Mouse (Mus musculus) small intestine, adult 2 months (tissue): ENCODE measurements at regions not wholly inside any gene's neighbourhood (a gene's known extent, or its start where the extent isn't known, plus 50 kb on each side); places are given as distances from the start of the nearest gene placed in this dataset.

ENCODE experiments used
- H3K27ac ChIP-seq: fragments of 200-500 bp; 2 replicates; pipeline ENCODE4 v1.5.1; 2012; ENCODE audit warnings: low read depth, low read length, control low read depth, inconsistent platforms; ENCODE audit not compliant: insufficient read depth
- H3K27me3 ChIP-seq: fragments of 200-500 bp; 2 replicates; pipeline ENCODE4 v1.6.1; 2012; ENCODE audit warnings: mild to moderate bottlenecking, moderate library complexity, low read length, inconsistent platforms; ENCODE audit not compliant: control insufficient read depth, insufficient read depth
- H3K36me3 ChIP-seq: fragments of 200-500 bp; 2 replicates; pipeline ENCODE4 v1.6.1; 2012; ENCODE audit warnings: mild to moderate bottlenecking, low read length, control low read depth, inconsistent platforms; ENCODE audit not compliant: control insufficient read depth, insufficient read depth
- H3K4me1 ChIP-seq: fragments of 200-500 bp; 2 replicates; pipeline ENCODE4 v1.6.1; 2012; ENCODE audit warnings: low read length, inconsistent platforms, mixed read lengths; ENCODE audit not compliant: control insufficient read depth, insufficient read depth, insufficient read length
- H3K4me3 ChIP-seq: fragments of 200-500 bp; 2 replicates; pipeline ENCODE4 v1.5.1; 2012; ENCODE audit warnings: low read depth, mild to moderate bottlenecking, control low read depth, inconsistent platforms, low read length, moderate library complexity
- CTCF ChIP-seq: fragments of 200-500 bp; IDR thresholded peaks from 2 replicates; pipeline ENCODE4 v1.5.1; 2012; ENCODE audit warnings: low read depth, mild to moderate bottlenecking, control low read depth, inconsistent platforms, low read length, moderate library complexity, mixed read lengths; ENCODE audit not compliant: insufficient replicate concordance, insufficient read length; ENCODE audit errors: extremely low read depth
- POLR2A ChIP-seq: fragments of 200-500 bp; IDR thresholded peaks from 2 replicates; pipeline ENCODE4 v1.6.1; 2012; ENCODE audit warnings: low read depth, mild to moderate bottlenecking, control low read depth, inconsistent platforms, low read length, moderate library complexity
- WGBS: fragments of 180-500 bp; shearing (Covaris S2); methylation state at CpG from one replicate; pipeline ENCODE4 v1.1.7; 2018; 5-methylcytosine and 5-hydroxymethylcytosine counted together

DNA sequence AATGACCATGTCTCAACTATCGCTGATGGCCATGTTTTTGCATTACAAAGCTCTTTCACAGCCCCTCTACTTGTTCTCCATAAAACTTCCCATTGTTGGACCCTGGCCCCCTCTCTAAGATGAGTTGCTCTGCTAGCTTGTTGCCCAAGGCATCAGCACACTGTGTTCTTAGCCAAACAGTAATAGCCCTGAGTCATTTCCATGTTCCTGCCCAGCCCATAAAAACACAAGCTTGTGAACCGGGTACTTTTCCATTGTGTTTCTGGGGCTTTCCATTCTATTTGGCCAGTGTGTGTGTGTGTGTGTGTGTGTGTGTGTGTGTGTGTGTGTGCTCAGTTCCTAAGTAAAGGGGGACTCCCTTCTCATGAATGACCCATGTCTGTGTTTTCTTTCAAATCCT lies 248.2 kb downstream of the Mat2b start:
- TF ChIP-seq CTCF, result no peak
- TF ChIP-seq POLR2A, result no peak
- H3K36me3 ChIP-seq, result no peaks in the 10 kb centered on the region
- H3K27me3 ChIP-seq, result no peaks in the 10 kb centered on the region
- H3K27ac ChIP-seq, result no peak overlapping the region
- no peaks in the 10 kb centered on the region for H3K4me1 ChIP-seq
- WGBS, result 57% methylated on average over 2 of the region's 2 CpGs
- no peak overlapping the region for H3K4me3 ChIP-seq

DNA sequence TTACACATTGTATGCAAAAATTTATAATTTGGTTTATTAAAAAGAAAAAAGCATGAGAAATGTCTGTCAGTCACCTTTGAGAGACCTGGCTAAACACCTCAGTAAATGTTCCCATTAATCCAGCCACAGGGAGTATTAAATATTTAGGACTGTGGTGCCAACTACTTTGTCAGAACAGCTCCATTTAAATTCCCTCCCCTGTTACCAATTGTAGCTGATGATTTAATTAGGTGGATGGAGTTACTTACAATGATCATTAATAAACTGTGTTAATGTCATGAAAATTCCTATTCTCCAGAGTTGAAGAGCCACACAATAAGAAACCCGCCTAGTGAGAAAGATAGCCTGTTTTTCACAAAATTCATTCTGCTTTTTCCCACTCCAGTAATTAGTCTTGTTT lies 261.0 kb downstream of the Mat2b start:
- H3K4me3 ChIP-seq, result no peak overlapping the region
- TF ChIP-seq CTCF (no peak), POLR2A (no peak)
- 87% methylated on average over 1 of the region's 1 CpGs for WGBS

DNA sequence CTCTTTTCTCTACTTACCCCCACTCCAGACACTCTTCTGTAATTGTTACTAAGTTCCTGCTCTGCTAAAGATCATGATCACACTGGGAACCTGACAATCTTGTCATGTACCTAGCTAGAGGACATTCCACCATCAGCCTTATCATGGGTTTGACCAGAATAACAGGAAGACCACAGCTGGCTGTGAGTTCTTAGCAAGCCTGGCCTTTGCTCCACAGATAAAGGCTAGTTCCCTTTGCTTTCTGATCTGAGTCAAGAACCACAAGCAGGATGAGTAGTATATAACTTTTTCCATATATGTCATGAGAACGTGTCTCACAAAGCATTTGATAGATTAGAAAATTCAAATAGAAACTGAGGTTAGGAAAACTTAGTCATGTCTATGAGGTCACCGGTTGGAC lies 266.1 kb downstream of the Mat2b start:
- Histone ChIP-seq H3K36me3 (no peaks in the 10 kb centered on the region), H3K27ac (no peak overlapping the region), H3K4me1 (peaks cover 4% of the 10 kb centered on the region; the same call in 1 of the 2 replicates), H3K4me3 (no peak overlapping the region), H3K27me3 (no peaks in the 10 kb centered on the region)
- TF ChIP-seq CTCF, result no peak
- TF ChIP-seq POLR2A, result no peak
- 70% methylated on average over 2 of the region's 2 CpGs for WGBS

More for the DNA sequence above, 261.0 kb downstream of the Mat2b start:
- H3K4me1 ChIP-seq, result peaks cover 4% of the 10 kb centered on the region; the same call in 1 of the 2 replicates
- no peaks in the 10 kb centered on the region for H3K36me3 ChIP-seq
- no peak overlapping the region for H3K27ac ChIP-seq
- H3K27me3 ChIP-seq, result no peaks in the 10 kb centered on the region

DNA sequence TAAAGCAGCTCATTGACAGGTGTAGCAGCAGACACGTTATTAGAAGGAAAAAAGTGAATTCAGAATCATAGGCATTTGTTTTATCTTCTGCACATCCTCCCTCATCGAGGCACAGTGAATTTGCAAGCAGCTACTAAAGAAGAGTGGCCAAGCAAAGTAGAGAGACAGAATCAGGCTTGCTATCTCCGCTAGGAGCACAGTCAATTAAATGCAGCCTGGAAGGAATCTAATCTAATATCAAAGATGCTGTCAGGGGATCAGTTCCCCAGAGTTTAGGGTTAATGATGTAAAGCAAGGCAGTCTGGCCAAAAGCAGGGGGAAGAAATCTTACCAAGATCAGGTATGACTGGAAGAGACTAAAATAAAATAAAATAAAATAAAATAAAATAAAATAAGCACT lies 270.7 kb downstream of the Mat2b start:
- no peaks in the 10 kb centered on the region for H3K36me3 ChIP-seq
- H3K27me3 ChIP-seq, result no peaks in the 10 kb centered on the region
- H3K4me3 ChIP-seq, result no peak overlapping the region
- H3K27ac ChIP-seq, result no peak overlapping the region
- 81% methylated on average over 3 of the region's 3 CpGs for WGBS
- peaks cover under 1% of the 10 kb centered on the region; the same call in 1 of the 2 replicates for H3K4me1 ChIP-seq
- no peak for TF ChIP-seq POLR2A
- TF ChIP-seq CTCF, result no peak

DNA sequence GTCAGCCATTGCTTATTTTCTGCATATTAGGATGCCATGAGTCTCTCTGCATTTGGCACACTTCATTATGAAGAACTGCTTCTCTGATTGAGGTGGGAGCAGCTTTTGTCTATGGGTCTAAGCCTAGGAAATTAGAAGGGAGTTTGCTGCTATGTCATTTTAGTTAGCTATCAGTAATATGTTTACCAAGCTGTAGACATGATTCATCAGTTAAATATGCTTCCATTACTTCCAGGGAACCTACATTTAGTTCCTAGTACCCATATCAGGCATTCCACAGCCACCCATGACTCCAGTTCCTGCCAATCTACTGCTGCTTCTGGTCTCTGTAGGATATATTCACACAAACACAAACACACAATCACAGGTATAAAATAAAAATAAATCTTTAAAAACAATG lies 287.4 kb downstream of the Mat2b start:
- H3K4me1 ChIP-seq, result no peaks in the 10 kb centered on the region
- H3K4me3 ChIP-seq, result no peak overlapping the region
- H3K36me3 ChIP-seq, result no peaks in the 10 kb centered on the region
- TF ChIP-seq CTCF (no peak), POLR2A (no peak)
- no peaks in the 10 kb centered on the region for H3K27me3 ChIP-seq
- H3K27ac ChIP-seq, result no peak overlapping the region

DNA sequence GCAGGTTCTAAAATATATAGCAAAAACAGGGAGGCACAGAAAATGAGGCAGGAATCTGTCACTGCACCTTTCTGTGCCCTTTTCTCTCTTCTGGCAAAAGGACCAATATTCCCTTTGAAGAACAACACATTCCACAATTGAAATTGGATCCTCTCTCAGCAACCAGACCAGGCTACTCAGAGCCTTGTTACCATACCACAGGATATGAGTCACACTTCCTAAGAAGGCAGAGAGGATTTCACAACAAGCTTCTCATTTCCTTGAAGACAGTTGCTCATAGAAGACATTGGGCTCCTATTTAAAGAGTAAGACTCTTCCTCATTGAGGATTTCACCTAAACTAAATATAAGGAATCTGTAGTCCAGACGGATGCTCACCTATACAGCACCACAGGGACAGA lies 292.8 kb downstream of the Mat2b start:
- H3K27me3 ChIP-seq, result no peaks in the 10 kb centered on the region
- WGBS, result 59% methylated on average over 1 of the region's 1 CpGs
- H3K36me3 ChIP-seq, result no peaks in the 10 kb centered on the region
- H3K4me3 ChIP-seq, result no peak overlapping the region
- H3K27ac ChIP-seq, result no peak overlapping the region
- TF ChIP-seq CTCF (no peak), POLR2A (no peak)
- H3K4me1 ChIP-seq, result no peaks in the 10 kb centered on the region

DNA sequence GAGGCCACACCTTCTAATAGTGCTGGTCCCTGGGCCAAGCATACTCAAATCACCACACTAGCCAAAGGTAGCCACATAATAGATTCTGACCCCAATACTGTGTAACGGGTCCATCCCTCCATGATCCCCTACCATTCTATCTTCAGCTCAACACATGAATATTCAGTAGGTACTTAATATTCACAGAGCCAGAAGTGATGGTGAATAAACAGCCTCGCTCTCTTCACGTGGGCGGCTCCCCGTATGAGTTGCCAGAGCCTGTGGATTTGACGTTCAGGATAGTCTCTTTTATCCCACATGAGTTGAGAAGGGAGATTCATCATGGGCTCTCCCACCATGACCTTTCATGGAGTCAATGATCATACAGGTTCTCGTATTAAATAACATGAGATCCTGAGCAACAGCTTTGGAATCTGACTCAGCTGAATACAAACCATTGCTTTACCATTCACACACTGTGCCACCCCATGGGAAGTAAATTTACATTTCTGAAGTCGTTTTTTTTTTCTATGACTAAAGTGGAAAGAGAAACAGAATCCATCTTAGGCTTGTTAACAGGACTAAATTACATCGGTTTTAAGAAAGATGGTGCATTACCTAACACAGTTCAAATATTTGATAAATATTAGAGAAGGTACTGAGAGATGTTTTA lies 297.4 kb downstream of the Mat2b start:
- Histone ChIP-seq H3K36me3 (no peaks in the 10 kb centered on the region), H3K4me3 (no peak overlapping the region), H3K27ac (no peak overlapping the region), H3K27me3 (no peaks in the 10 kb centered on the region), H3K4me1 (no peaks in the 10 kb centered on the region)
- WGBS, result 87% methylated on average over 9 of the region's 9 CpGs
- TF ChIP-seq POLR2A (no peak), CTCF (no peak)

DNA sequence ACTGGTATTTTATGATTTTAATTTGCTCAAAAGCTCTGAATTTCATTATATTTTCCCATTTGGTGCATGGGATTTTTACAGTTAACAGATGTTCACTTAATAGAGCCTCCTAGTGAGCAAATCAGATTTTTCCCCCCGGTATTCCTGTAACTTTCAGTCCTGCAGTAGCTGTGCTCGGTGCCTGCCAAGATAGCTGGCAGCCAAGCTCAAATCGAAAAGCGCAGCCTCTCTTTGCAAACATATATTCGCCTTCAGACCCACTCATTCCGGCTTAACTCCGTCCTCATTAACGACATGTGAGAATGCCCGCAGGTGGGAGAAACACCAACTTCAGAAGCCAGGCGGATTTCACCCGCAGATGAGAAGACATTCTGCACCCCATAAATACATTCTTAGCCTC lies 299.7 kb downstream of the Mat2b start:
- Histone ChIP-seq H3K4me3 (no peak overlapping the region), H3K4me1 (no peaks in the 10 kb centered on the region), H3K36me3 (no peaks in the 10 kb centered on the region), H3K27ac (no peak overlapping the region), H3K27me3 (no peaks in the 10 kb centered on the region)
- 76% methylated on average over 11 of the region's 11 CpGs for WGBS
- no peak for TF ChIP-seq CTCF
- no peak for TF ChIP-seq POLR2A
